8 mouse cellular contexts compared by ENCODE assay signal in the genomic region with DNA sequence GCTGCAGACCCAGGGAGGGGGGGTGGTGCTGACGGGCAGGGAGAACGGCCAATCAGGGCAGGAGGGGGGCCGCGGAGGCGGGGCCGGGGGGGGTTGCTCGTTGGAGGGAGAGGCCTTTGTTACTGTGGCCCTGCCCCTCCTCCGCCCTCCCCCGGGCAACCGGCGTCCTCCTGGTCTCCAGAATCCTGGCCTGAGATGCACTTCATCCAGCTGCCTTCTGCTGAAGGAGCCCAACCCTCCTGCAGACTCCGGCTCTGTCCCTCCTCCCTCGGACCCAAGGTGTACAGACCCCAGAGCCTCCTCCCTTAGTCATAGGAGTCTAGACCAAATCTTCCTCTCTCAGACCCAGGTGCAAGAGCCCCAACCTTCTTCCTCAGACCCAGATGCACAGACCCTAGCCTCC. TPM values are rescaled to one million over a fixed set of nuclear protein-coding genes. Genes with fewer than 3 reads are reported as not detected.
A peak's percentile ranks its signal among the peaks of the same experiment; 100 is the strongest.
DNase-seq lines count a peak whose midpoint lies in the region; ATAC-seq lines count a peak whose summit lies in the region.

No protein-coding gene starts in this region.

- intact Hi-C loops in left cerebral cortex, postnatal 4 days (cut with DNase I): no loop called here

- no peak for DNase-seq in kidney, adult 18-20 months
- peak; percentile 91 for DNase-seq in cerebellum, adult 11-12 months
- peak; percentile 86 for DNase-seq in hindbrain, embryonic 10.5 days (ENCODE audit: low spot score)
- peak; percentile 93 for DNase-seq in left cerebral cortex, postnatal 4 days
- no peak for DNase-seq in thymus, postnatal 14 days

- peaks cover 11% of the 10 kb centered on the region; the same call in 1 of the 2 replicates for H3K27me3 ChIP-seq in kidney, embryonic 16.5 days (ENCODE audit: insufficient read depth, low read length)
- no peaks in the 10 kb centered on the region for H3K27me3 ChIP-seq in forebrain, embryonic 15.5 days
- peaks cover 13% of the 10 kb centered on the region; the same call in 1 of the 2 replicates for H3K27me3 ChIP-seq in hindbrain, embryonic 10.5 days (ENCODE audit: insufficient read depth, poor library complexity, severe bottlenecking)
- H3K27me3 ChIP-seq in neural tube, embryonic 15.5 days (replicated peaks): no peaks in the 10 kb centered on the region

- no peak overlapping the region for H3K27ac ChIP-seq in kidney, embryonic 16.5 days (ENCODE audit: low read length)
- peak overlapping the region; percentile 80 for H3K27ac ChIP-seq in forebrain, embryonic 15.5 days (replicated peaks)
- H3K27ac ChIP-seq in hindbrain, embryonic 10.5 days: peak overlapping the region; percentile 93
- peak overlapping the region; percentile 85 for H3K27ac ChIP-seq in neural tube, embryonic 15.5 days (replicated peaks)

- H3K36me3 ChIP-seq in kidney, embryonic 16.5 days (ENCODE audit: insufficient read depth, low read length): no peaks in the 10 kb centered on the region
- no peaks in the 10 kb centered on the region for H3K36me3 ChIP-seq in forebrain, embryonic 15.5 days
- no peaks in the 10 kb centered on the region for H3K36me3 ChIP-seq in hindbrain, embryonic 10.5 days
- H3K36me3 ChIP-seq in neural tube, embryonic 15.5 days: no peaks in the 10 kb centered on the region

- H3K4me2 ChIP-seq in kidney, embryonic 16.5 days (replicated peaks; ENCODE audit: low read depth, low read length): peak overlapping the region; percentile 79
- H3K4me2 ChIP-seq in forebrain, embryonic 15.5 days (replicated peaks): peak overlapping the region; percentile 80
- H3K4me2 ChIP-seq in neural tube, embryonic 15.5 days: peak overlapping the region; percentile 67

- ATAC-seq in kidney, embryonic 16.5 days (ENCODE audit: low FRiP score, low TSS enrichment): peak; percentile 79
- ATAC-seq in forebrain, embryonic 15.5 days (replicated peaks): peak; percentile 82
- ATAC-seq in neural tube, embryonic 15.5 days (ENCODE audit: low FRiP score): peak; percentile 92

- H3K4me3 ChIP-seq in kidney, embryonic 16.5 days (ENCODE audit: low read length): peak overlapping the region; percentile 49
- peak overlapping the region; percentile 93 for H3K4me3 ChIP-seq in forebrain, embryonic 15.5 days
- peak overlapping the region; percentile 76 for H3K4me3 ChIP-seq in hindbrain, embryonic 10.5 days
- H3K4me3 ChIP-seq in neural tube, embryonic 15.5 days (replicated peaks): peak overlapping the region; percentile 70

- peak overlapping the region; percentile 66 for H3K9ac ChIP-seq in kidney, embryonic 16.5 days (replicated peaks; ENCODE audit: low read length)
- H3K9ac ChIP-seq in forebrain, embryonic 15.5 days (replicated peaks): peak overlapping the region; percentile 96
- H3K9ac ChIP-seq in neural tube, embryonic 15.5 days (replicated peaks): peak overlapping the region; percentile 97

- 0% methylated on average over 6 of the region's 13 CpGs for WGBS in kidney, embryonic 16.5 days
- 0% methylated on average over 6 of the region's 13 CpGs for WGBS in forebrain, embryonic 15.5 days
- WGBS in hindbrain, embryonic 10.5 days: under 1% methylated on average over 12 of the region's 13 CpGs
- 4% methylated on average over 11 of the region's 13 CpGs for WGBS in neural tube, embryonic 15.5 days

- no peaks in the 10 kb centered on the region for H3K9me3 ChIP-seq in kidney, embryonic 16.5 days (ENCODE audit: low read length)
- no peaks in the 10 kb centered on the region for H3K9me3 ChIP-seq in forebrain, embryonic 15.5 days
- H3K9me3 ChIP-seq in hindbrain, embryonic 10.5 days: no peaks in the 10 kb centered on the region
- H3K9me3 ChIP-seq in neural tube, embryonic 15.5 days (replicated peaks): no peaks in the 10 kb centered on the region

- H3K4me1 ChIP-seq in kidney, embryonic 16.5 days (ENCODE audit: insufficient read depth, low read length): peaks cover 6% of the 10 kb centered on the region; the same call in 1 of the 2 replicates
- peaks cover 24% of the 10 kb centered on the region for H3K4me1 ChIP-seq in forebrain, embryonic 15.5 days
- peaks cover 24% of the 10 kb centered on the region for H3K4me1 ChIP-seq in hindbrain, embryonic 10.5 days (replicated peaks)
- peaks cover 17% of the 10 kb centered on the region for H3K4me1 ChIP-seq in neural tube, embryonic 15.5 days

RNA-seq across cellular contexts. Expression of a gene that starts 0.3 kb away (rescaled TPM):
- polyA plus RNA-seq in kidney, embryonic 16.5 days (2015; fragmentation: Nextera tagmentation; extraction: Ambion mirVana): 0.37 and 0.59 TPM in 2 replicates
- 4.8 and 4.9 TPM in 2 replicates for polyA plus RNA-seq in forebrain, embryonic 15.5 days (2015; fragmentation: Nextera tagmentation; extraction: Ambion mirVana)
- polyA plus RNA-seq in hindbrain, embryonic 10.5 days (2016; fragmentation: Nextera tagmentation; extraction: Ambion mirVana): 0.80 and 2.2 TPM in 2 replicates
- 10 to 100 TPM; 57.1 to 59.1 TPM for total RNA-seq in left cerebral cortex, postnatal 4 days (2021)
- polyA plus RNA-seq in neural tube, embryonic 15.5 days (2015; fragmentation: Nextera tagmentation; extraction: Ambion mirVana): 12.2 and 14.0 TPM in 2 replicates

RNA-seq across cellular contexts. Expression of a gene that starts 15.6 kb away (rescaled TPM):
- polyA plus RNA-seq in kidney, embryonic 16.5 days (2015; fragmentation: Nextera tagmentation; extraction: Ambion mirVana): not detected in 2 replicates
- polyA plus RNA-seq in forebrain, embryonic 15.5 days (2015; fragmentation: Nextera tagmentation; extraction: Ambion mirVana): not detected in 2 replicates
- polyA plus RNA-seq in hindbrain, embryonic 10.5 days (2016; fragmentation: Nextera tagmentation; extraction: Ambion mirVana): not detected in 2 replicates
- not detected for total RNA-seq in left cerebral cortex, postnatal 4 days (2021)
- 0.08 TPM in 1 of 2 replicates, not detected in the other for polyA plus RNA-seq in neural tube, embryonic 15.5 days (2015; fragmentation: Nextera tagmentation; extraction: Ambion mirVana)

RNA-seq across cellular contexts. Expression of a gene that starts 27.2 kb away (rescaled TPM):
- polyA plus RNA-seq in kidney, embryonic 16.5 days (2015; fragmentation: Nextera tagmentation; extraction: Ambion mirVana): 4.6 and 5.5 TPM in 2 replicates
- 7.8 and 8.3 TPM in 2 replicates for polyA plus RNA-seq in forebrain, embryonic 15.5 days (2015; fragmentation: Nextera tagmentation; extraction: Ambion mirVana)
- polyA plus RNA-seq in hindbrain, embryonic 10.5 days (2016; fragmentation: Nextera tagmentation; extraction: Ambion mirVana): 1.5 and 3.8 TPM in 2 replicates
- 1 to 10 TPM; 5.4 to 7.5 TPM for total RNA-seq in left cerebral cortex, postnatal 4 days (2021)
- 16.4 and 21.2 TPM in 2 replicates for polyA plus RNA-seq in neural tube, embryonic 15.5 days (2015; fragmentation: Nextera tagmentation; extraction: Ambion mirVana)

RNA-seq across cellular contexts. Expression of a gene that starts 46.3 kb away (rescaled TPM):
- 1.2 TPM in 1 of 2 replicates, not detected in the other for polyA plus RNA-seq in kidney, embryonic 16.5 days (2015; fragmentation: Nextera tagmentation; extraction: Ambion mirVana)
- polyA plus RNA-seq in forebrain, embryonic 15.5 days (2015; fragmentation: Nextera tagmentation; extraction: Ambion mirVana): not detected in 2 replicates
- polyA plus RNA-seq in hindbrain, embryonic 10.5 days (2016; fragmentation: Nextera tagmentation; extraction: Ambion mirVana): 0.47 and 0.51 TPM in 2 replicates
- 1 to 10 TPM in 1 of 2 experiments, not detected in 1; 2.1 TPM for total RNA-seq in left cerebral cortex, postnatal 4 days (2021)
- 0.22 and 0.57 TPM in 2 replicates for polyA plus RNA-seq in neural tube, embryonic 15.5 days (2015; fragmentation: Nextera tagmentation; extraction: Ambion mirVana)

RNA-seq across cellular contexts. Expression of a gene that starts 46.3 kb away (rescaled TPM):
- 383 and 436 TPM in 2 replicates for polyA plus RNA-seq in kidney, embryonic 16.5 days (2015; fragmentation: Nextera tagmentation; extraction: Ambion mirVana)
- 131 and 136 TPM in 2 replicates for polyA plus RNA-seq in forebrain, embryonic 15.5 days (2015; fragmentation: Nextera tagmentation; extraction: Ambion mirVana)
- polyA plus RNA-seq in hindbrain, embryonic 10.5 days (2016; fragmentation: Nextera tagmentation; extraction: Ambion mirVana): 226 and 249 TPM in 2 replicates
- total RNA-seq in left cerebral cortex, postnatal 4 days (2021): 10 to 100 TPM; 44.7 to 47.5 TPM
- polyA plus RNA-seq in neural tube, embryonic 15.5 days (2015; fragmentation: Nextera tagmentation; extraction: Ambion mirVana): 129 and 182 TPM in 2 replicates

Comparison
In these comparisons a context has a peak if more than half of its experiments do, and no peak if none do; other contexts are left out.
1. DNase-seq: peak in cerebellum, adult 11-12 months (single experiment), hindbrain, embryonic 10.5 days (single experiment) and left cerebral cortex, postnatal 4 days (single experiment); none in kidney, adult 18-20 months (single experiment) and thymus, postnatal 14 days (single experiment).
2. Peak in every context shown above with its lines, with median percentiles within 50 percentile points of each other: ATAC-seq, H3K4me2 ChIP-seq, H3K4me3 ChIP-seq and H3K9ac ChIP-seq.